Mouse (Mus musculus): ENCODE measurements around the gene Kcnq1. TPM values are rescaled to one million over a fixed set of nuclear protein-coding genes. Genes with fewer than 3 reads are reported as not detected.

Gene Kcnq1
- polyA plus RNA-seq, 1 experiment from 2014 or later: 5.4 TPM

- Histone ChIP-seq H3K27ac (0 out of 2 replicates have a peak overlapping the region, but pooled peaks have one; percentile 4), H3K4me3 (no peak overlapping the region), H3K36me3 (no peaks in the 10 kb centered on the region), H3K27me3 (ENCODE audit: insufficient read depth, poor library complexity, severe bottlenecking) (peaks cover 12% of the 10 kb centered on the region), H3K4me1 (peaks cover 13% of the 10 kb centered on the region), H3K9me3 (no peaks in the 10 kb centered on the region)
- WGBS: 85% methylated on average over 18 of the region's 18 CpGs
- no peak for DNase-seq (ENCODE audit: low spot score)
These were observed 222.2 kb downstream of the Kcnq1 start for GRCm38 (mm10) chr7:143328185-143328915.

DNA sequence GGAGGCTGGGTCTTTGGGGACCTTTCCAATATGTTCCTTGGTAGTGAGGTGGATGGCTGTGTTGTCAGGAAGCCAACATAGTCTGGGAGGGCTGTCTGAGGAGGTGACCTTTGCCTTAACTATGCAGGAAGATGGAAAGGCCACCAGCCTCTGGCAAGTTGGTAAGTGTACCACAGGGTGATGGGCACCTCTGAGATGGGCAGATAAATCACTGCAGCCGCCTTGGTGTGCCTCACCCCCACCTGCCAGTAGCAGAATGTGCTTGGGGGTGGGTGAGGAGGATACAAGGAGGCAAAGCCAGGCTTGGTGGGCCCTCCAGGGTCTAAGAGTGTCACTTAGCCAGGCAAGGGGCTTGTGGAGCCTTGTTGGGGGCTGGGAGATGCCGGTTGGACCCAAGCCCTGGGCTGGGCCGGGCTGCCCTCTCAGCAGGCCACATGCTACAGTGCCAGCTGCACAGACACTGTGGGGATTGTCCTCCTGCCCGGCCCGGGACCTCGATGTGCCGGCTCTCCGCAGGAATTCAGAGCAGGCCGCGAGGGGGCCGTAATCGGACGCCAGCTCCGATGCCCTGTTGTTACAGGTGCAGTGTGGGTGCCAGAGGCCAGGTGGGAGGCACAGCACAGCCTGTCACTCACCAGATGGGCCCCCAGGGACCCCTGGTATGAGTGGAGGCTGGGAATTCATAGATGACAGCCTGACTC, 223.1 kb downstream of the Kcnq1 start:
- H3K9me3 ChIP-seq: no peaks in the 10 kb centered on the region
- no peak for DNase-seq (ENCODE audit: low spot score)
- H3K36me3 ChIP-seq: no peaks in the 10 kb centered on the region
- 87% methylated on average over 14 of the region's 14 CpGs for WGBS
- H3K27me3 ChIP-seq (ENCODE audit: insufficient read depth, poor library complexity, severe bottlenecking): peaks cover 12% of the 10 kb centered on the region
- 0 out of 2 replicates have a peak overlapping the region, but pooled peaks have one; percentile 17 for H3K27ac ChIP-seq
- peaks cover 20% of the 10 kb centered on the region for H3K4me1 ChIP-seq
- H3K4me3 ChIP-seq: no peak overlapping the region

GRCm38 (mm10) chr7:143333040-143333439, 226.9 kb downstream of the Kcnq1 start:
- Histone ChIP-seq H3K27me3 (ENCODE audit: insufficient read depth, poor library complexity, severe bottlenecking) (peaks cover 5% of the 10 kb centered on the region; the same call in 1 of the 2 replicates), H3K9me3 (no peaks in the 10 kb centered on the region), H3K4me3 (no peak overlapping the region), H3K4me1 (peaks cover 13% of the 10 kb centered on the region), H3K36me3 (no peaks in the 10 kb centered on the region), H3K27ac (peak overlapping the region; percentile 73)
- 62% methylated on average over 8 of the region's 8 CpGs for WGBS
- DNase-seq (ENCODE audit: low spot score): no peak

DNA sequence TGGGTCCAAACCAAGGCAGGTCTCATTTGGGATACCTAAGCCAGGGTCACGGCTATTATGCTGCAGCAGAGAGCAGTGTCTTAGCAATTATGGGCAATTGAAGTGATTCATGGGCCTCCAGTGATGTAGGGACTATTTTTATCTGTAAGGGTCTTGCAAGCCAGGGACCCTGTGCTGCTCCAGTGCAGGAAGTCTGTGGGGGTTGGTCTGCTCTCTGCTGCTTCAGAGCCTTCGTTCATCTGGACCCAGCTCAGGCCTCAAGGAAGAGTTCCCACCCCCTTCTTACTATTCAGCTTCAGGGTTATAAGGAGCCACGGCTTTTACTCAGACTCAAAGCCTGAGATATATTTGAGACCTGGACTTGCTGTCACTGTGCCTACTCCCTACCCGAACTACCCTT, 227.4 kb downstream of the Kcnq1 start:
- Histone ChIP-seq H3K4me3 (no peak overlapping the region), H3K27ac (peak overlapping the region; percentile 73)

GRCm38 (mm10) chr7:143338690-143339089, 232.5 kb downstream of the Kcnq1 start:
- WGBS: 78% methylated on average over 4 of the region's 4 CpGs
- H3K4me3 ChIP-seq: no peak overlapping the region
- H3K27me3 ChIP-seq (ENCODE audit: insufficient read depth, poor library complexity, severe bottlenecking): 0 out of 2 replicates have a peak, but pooled peaks cover 4% of the 10 kb centered on the region
- H3K4me1 ChIP-seq: peaks cover 27% of the 10 kb centered on the region
- no peaks in the 10 kb centered on the region for H3K36me3 ChIP-seq
- DNase-seq (ENCODE audit: low spot score): no peak
- no peaks in the 10 kb centered on the region for H3K9me3 ChIP-seq
- H3K27ac ChIP-seq: no peak overlapping the region

More for the DNA sequence above, 227.4 kb downstream of the Kcnq1 start:
- no peaks in the 10 kb centered on the region for H3K36me3 ChIP-seq
- peaks cover 5% of the 10 kb centered on the region; the same call in 1 of the 2 replicates for H3K27me3 ChIP-seq (ENCODE audit: insufficient read depth, poor library complexity, severe bottlenecking)
- H3K9me3 ChIP-seq: no peaks in the 10 kb centered on the region
- 38% methylated on average over 4 of the region's 4 CpGs for WGBS
- peaks cover 13% of the 10 kb centered on the region for H3K4me1 ChIP-seq
- no peak for DNase-seq (ENCODE audit: low spot score)

GRCm38 (mm10) chr7:143340601-143341281, 234.6 kb downstream of the Kcnq1 start:
- Histone ChIP-seq H3K4me1 (peaks cover 28% of the 10 kb centered on the region), H3K36me3 (no peaks in the 10 kb centered on the region), H3K27ac (0 out of 2 replicates have a peak overlapping the region, but pooled peaks have one; percentile 56), H3K9me3 (no peaks in the 10 kb centered on the region), H3K4me3 (no peak overlapping the region), H3K27me3 (ENCODE audit: insufficient read depth, poor library complexity, severe bottlenecking) (0 out of 2 replicates have a peak, but pooled peaks cover 4% of the 10 kb centered on the region)
- 69% methylated on average over 15 of the region's 15 CpGs for WGBS
- DNase-seq (ENCODE audit: low spot score): no peak

DNA sequence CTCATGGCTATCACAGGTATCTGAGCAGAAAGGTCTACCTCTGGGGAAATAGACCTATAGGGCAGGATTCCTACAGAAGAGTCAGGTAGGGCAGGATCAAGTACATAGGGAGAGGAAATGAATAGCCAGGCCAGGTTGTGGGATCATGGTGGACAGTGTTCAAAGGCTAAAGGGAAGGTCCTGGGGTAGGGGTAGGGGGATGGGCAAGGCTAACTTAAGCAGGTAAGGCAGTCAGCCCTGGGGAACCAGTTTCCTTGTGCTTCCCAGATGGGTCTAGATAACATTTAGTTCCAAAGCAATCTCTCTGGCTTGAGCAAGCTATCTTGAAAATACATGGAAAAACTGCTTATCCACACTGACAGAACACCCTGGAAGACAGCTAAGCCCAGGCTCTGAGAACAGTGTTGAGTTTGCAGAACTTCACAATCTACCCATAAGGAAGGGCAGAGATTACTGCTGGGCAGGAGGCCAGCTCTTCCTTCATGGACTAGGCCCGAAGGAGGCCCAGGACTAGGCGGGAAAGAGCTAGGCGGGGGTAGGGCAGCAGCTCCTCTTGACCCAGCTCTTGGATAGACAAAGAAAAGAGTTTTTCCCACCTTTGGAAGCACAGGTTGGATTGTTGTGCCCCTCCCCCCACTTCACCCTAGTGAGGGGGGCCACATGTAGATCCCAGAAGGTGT, 235.3 kb downstream of the Kcnq1 start:
- Histone ChIP-seq H3K4me3 (no peak overlapping the region), H3K36me3 (no peaks in the 10 kb centered on the region), H3K27me3 (ENCODE audit: insufficient read depth, poor library complexity, severe bottlenecking) (0 out of 2 replicates have a peak, but pooled peaks cover 4% of the 10 kb centered on the region), H3K9me3 (no peaks in the 10 kb centered on the region), H3K27ac (peak overlapping the region; percentile 5; the same call in 1 of the 2 replicates), H3K4me1 (peaks cover 28% of the 10 kb centered on the region)
- no peak for DNase-seq (ENCODE audit: low spot score)
- 67% methylated on average over 3 of the region's 3 CpGs for WGBS

GRCm38 (mm10) chr7:143343781-143344306, 237.7 kb downstream of the Kcnq1 start:
- Histone ChIP-seq H3K36me3 (no peaks in the 10 kb centered on the region), H3K27me3 (ENCODE audit: insufficient read depth, poor library complexity, severe bottlenecking) (0 out of 2 replicates have a peak, but pooled peaks cover 2% of the 10 kb centered on the region), H3K9me3 (no peaks in the 10 kb centered on the region), H3K4me1 (peaks cover 40% of the 10 kb centered on the region), H3K4me3 (no peak overlapping the region), H3K27ac (peak overlapping the region; percentile 62)
- DNase-seq (ENCODE audit: low spot score): no peak
- 42% methylated on average over 12 of the region's 12 CpGs for WGBS

DNA sequence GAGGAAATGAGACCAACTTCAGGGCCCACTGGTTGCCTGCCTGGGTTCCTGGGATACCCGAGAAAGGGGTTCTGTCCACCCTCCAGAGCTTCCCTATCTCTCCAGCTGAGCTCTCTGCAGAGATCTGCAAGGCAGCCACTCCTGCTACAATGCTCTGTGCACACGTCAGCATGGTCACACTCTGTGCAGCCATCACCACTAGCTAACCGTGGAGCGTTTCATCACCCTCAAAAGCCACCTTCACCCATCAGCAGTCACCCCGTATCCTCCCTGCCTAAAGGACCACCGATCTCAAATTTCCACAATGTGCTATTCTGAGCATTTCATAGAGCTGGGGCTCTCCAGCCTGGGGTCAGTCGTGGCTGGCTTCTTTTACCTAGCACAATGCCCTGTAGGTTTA, 243.1 kb downstream of the Kcnq1 start:
- peak; percentile 84 for DNase-seq (ENCODE audit: low spot score)
- WGBS: 26% methylated on average over 7 of the region's 7 CpGs
- Histone ChIP-seq H3K9me3 (no peaks in the 10 kb centered on the region), H3K36me3 (no peaks in the 10 kb centered on the region), H3K27ac (peak overlapping the region; percentile 77), H3K4me3 (no peak overlapping the region), H3K4me1 (peaks cover 40% of the 10 kb centered on the region), H3K27me3 (ENCODE audit: insufficient read depth, poor library complexity, severe bottlenecking) (no peaks in the 10 kb centered on the region)

- Histone ChIP-seq H3K27ac (peak overlapping the region; percentile 77), H3K36me3 (no peaks in the 10 kb centered on the region)
These were observed 243.7 kb downstream of the Kcnq1 start for GRCm38 (mm10) chr7:143349848-143350247.

GRCm38 (mm10) chr7:143355831-143356230, 249.7 kb downstream of the Kcnq1 start:
- Histone ChIP-seq H3K9me3 (no peaks in the 10 kb centered on the region), H3K27me3 (ENCODE audit: insufficient read depth, poor library complexity, severe bottlenecking) (no peaks in the 10 kb centered on the region), H3K4me1 (peaks cover 60% of the 10 kb centered on the region), H3K4me3 (no peak overlapping the region), H3K27ac (peak overlapping the region; percentile 84; the same call in 1 of the 2 replicates), H3K36me3 (no peaks in the 10 kb centered on the region)
- WGBS: 33% methylated on average over 5 of the region's 5 CpGs
- DNase-seq (ENCODE audit: low spot score): no peak

More at GRCm38 (mm10) chr7:143349848-143350247, 243.7 kb downstream of the Kcnq1 start:
- no peaks in the 10 kb centered on the region for H3K27me3 ChIP-seq (ENCODE audit: insufficient read depth, poor library complexity, severe bottlenecking)
- no peaks in the 10 kb centered on the region for H3K9me3 ChIP-seq
- 73% methylated on average over 1 of the region's 1 CpGs for WGBS
- H3K4me1 ChIP-seq: peaks cover 43% of the 10 kb centered on the region
- DNase-seq (ENCODE audit: low spot score): no peak
- no peak overlapping the region for H3K4me3 ChIP-seq

DNA sequence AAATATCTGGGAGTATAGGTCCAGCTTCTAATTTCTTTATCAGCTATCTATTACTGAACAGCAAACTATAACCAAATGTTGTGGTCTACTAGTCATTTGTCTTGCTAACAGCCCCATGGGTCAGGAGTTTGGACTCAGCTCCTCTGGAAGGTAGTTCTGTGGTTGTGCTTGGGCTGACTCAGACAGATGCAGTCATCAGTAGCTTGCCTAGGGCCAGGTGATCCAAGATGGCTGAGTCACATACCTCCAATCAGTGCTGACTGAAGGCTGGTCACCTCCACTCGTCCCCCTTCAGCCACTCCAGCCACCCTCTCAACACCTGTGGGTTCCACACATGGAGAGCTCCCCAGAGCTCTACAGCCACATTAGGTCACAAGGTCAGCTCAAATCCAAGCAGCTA, 250.9 kb downstream of the Kcnq1 start:
- H3K9me3 ChIP-seq: no peaks in the 10 kb centered on the region
- H3K4me1 ChIP-seq: peaks cover 54% of the 10 kb centered on the region
- H3K27me3 ChIP-seq (ENCODE audit: insufficient read depth, poor library complexity, severe bottlenecking): no peaks in the 10 kb centered on the region
- H3K36me3 ChIP-seq: no peaks in the 10 kb centered on the region
- H3K27ac ChIP-seq: peak overlapping the region; percentile 84
- H3K4me3 ChIP-seq: no peak overlapping the region
- 39% methylated on average over 1 of the region's 1 CpGs for WGBS
- DNase-seq (ENCODE audit: low spot score): no peak
